Mouse (Mus musculus) G1E (cell line): ENCODE data around the gene 1700001K19Rik. TPM values are rescaled to one million over a fixed set of nuclear protein-coding genes. Genes with fewer than 3 reads are reported as not detected.
"Not testable (repeated sequence)": the region's sequence is repeated elsewhere in the genome, so short reads cannot be mapped to it uniquely, and the experiment has no call there.

Experiments used
- ATAC-seq: 2 replicates; pipeline ENCODE4 v1.8.0; 2016; ENCODE audit warnings: mild to moderate bottlenecking; ENCODE audit not compliant: insufficient number of reproducible peaks, poor library complexity, low FRiP score, severe bottlenecking; ENCODE audit errors: extremely low read depth
- DNase-seq: peaks from one replicate; pipeline ENCODE4 v3.0.0; 2012; ENCODE audit warnings: low spot score
- H3K27me3 ChIP-seq: 2 replicates; pipeline ENCODE4 v1.6.1; 2012; ENCODE audit warnings: mild to moderate bottlenecking, low read length, inconsistent platforms; ENCODE audit not compliant: insufficient read depth
- H3K36me3 ChIP-seq: replicated peaks from 2 replicates; pipeline ENCODE3; 2012; ENCODE audit warnings: mild to moderate bottlenecking, inconsistent platforms
- H3K4me1 ChIP-seq: 2 replicates; pipeline ENCODE4 v1.6.1; 2012; ENCODE audit warnings: low read depth, low read length, inconsistent platforms, mixed read lengths; ENCODE audit not compliant: insufficient read depth
- H3K4me3 ChIP-seq: 2 replicates; pipeline ENCODE4 v1.5.1; 2012; ENCODE audit warnings: low read depth, mild to moderate bottlenecking, inconsistent platforms, low read length, moderate library complexity, mixed read lengths
- H3K9me3 ChIP-seq: replicated peaks from 2 replicates; pipeline ENCODE4 v1.6.1; 2012; ENCODE audit warnings: inconsistent platforms
- CTCF ChIP-seq: IDR thresholded peaks from 2 replicates; pipeline ENCODE4 v1.5.1; 2012; ENCODE audit warnings: low read depth, low read length, inconsistent platforms, mixed read lengths
- GATA1 ChIP-seq: IDR thresholded peaks from 2 replicates; pipeline ENCODE4 v1.6.1; 2012; ENCODE audit warnings: borderline replicate concordance, low read length, inconsistent platforms, mixed read lengths
- GATA2 ChIP-seq: IDR thresholded peaks from 2 replicates; pipeline ENCODE4 v1.6.1; 2012; ENCODE audit warnings: low read depth, low read length, inconsistent platforms, borderline replicate concordance
- POLR2AphosphoS5 ChIP-seq: IDR thresholded peaks from 2 replicates; pipeline ENCODE4 v1.6.1; 2012; ENCODE audit warnings: low read depth, low read length, inconsistent platforms; ENCODE audit not compliant: insufficient replicate concordance
- TAL1 ChIP-seq: conservative IDR thresholded peaks from 2 replicates; pipeline ENCODE4 v1.6.1; 2012; ENCODE audit warnings: low read depth, low read length, inconsistent platforms, mixed read lengths
- polyA plus RNA-seq: library from polyadenylated mRNA; stranded (reverse); fragments of >175 nt; gene quantifications from 2 replicates; pipeline ENCODE4 v1.2.3, GENCODE M21; 2012
- total RNA-seq, 2 experiments: library from RNA; stranded (forward) in 1 of 2; stranded (reverse) in 1 of 2; fragments of 200-1000 nt in 1 of 2; fragments of >200 nt in 1 of 2; fragmentation: Nextera tagmentation in 1 of 2; gene quantifications; 2 replicates each; pipeline ENCODE4 v1.2.3; 2014 to 2017

Gene 1700001K19Rik
- total and polyA plus RNA-seq, 3 experiments = not detected

DNA sequence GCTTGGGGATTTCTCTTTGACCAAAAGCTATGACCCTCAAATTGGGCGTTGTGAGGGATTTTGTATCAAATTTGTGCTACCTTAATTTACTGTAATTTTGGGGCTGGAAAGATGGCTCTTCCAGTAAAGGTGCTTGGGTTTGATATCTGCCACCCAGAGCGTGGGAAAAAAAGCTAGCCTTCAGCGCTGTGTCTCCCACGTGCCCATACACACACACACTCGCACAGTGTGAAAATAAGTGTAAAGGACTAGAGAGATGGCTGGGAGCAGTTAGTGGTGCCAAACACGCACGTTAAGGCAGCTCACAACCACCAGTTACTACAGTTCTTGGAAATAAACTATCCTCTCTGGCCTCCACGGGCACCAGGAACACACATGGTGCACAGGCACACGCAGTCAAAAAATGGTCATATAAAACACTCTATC is 14.6 kb upstream of the 1700001K19Rik start:
- H3K36me3 ChIP-seq = peaks cover 31% of the 10 kb centered on the region
- no peaks in the 10 kb centered on the region for H3K9me3 ChIP-seq
- no peak for ATAC-seq
- peaks cover 65% of the 10 kb centered on the region for H3K4me1 ChIP-seq
- no peaks in the 10 kb centered on the region for H3K27me3 ChIP-seq
- peak overlapping the region; percentile 97 for H3K4me3 ChIP-seq
- no peak for DNase-seq
- TF ChIP-seq GATA2 = no peak
- TF ChIP-seq POLR2AphosphoS5 = 0 out of 2 replicates have a peak, but pooled peaks have one; percentile 31
- TF ChIP-seq CTCF = no peak

DNA sequence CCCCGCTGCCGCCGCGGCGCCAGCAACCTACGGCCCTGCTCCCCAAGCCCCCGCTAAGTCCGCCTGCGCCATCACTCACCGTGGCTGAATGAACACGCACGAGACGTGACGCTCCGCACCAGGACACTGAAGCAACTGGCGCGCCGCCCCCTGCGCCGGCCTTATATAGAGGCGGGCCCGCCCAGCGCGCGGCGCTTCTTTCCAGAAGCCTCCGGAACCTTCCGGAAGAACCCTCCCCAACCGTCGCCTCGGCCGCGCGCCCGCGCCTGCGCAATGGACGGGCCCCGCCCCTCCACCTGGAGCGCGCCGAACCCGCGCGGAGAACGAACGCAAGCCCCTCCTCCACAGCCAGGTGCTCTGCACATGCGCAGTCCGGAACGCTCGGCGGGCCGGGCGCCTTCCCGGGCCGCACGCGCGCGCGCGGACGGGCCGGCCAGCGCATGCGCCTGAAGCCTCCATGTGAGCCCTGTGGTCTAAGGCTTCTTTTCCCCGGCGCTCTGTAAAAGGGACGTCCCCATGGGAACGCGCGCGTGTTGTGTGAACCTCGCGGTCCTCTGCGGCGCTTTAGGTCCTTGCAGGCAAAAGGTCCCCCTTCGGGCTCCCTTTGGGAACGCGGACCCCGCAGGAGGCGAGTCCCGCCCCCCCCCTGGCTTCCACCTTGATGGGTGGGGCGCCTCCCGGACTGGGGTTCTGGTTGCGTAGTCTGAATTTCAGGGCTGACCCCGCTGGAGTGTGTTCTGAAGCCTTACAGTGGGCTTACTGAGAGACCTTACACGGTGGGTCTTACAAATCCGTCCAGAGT is 14.0 kb upstream of the 1700001K19Rik start:
- Histone ChIP-seq H3K4me1 (peaks cover 65% of the 10 kb centered on the region), H3K27me3 (no peaks in the 10 kb centered on the region), H3K9me3 (no peaks in the 10 kb centered on the region), H3K4me3 (peak overlapping the region; percentile 97), H3K36me3 (peaks cover 37% of the 10 kb centered on the region)
- DNase-seq (peak; percentile 95), ATAC-seq (peak; percentile 12)
- TF ChIP-seq GATA1 (no peak), CTCF (no peak), GATA2 (no peak), TAL1 (no peak), POLR2AphosphoS5 (peak; percentile 96)

DNA sequence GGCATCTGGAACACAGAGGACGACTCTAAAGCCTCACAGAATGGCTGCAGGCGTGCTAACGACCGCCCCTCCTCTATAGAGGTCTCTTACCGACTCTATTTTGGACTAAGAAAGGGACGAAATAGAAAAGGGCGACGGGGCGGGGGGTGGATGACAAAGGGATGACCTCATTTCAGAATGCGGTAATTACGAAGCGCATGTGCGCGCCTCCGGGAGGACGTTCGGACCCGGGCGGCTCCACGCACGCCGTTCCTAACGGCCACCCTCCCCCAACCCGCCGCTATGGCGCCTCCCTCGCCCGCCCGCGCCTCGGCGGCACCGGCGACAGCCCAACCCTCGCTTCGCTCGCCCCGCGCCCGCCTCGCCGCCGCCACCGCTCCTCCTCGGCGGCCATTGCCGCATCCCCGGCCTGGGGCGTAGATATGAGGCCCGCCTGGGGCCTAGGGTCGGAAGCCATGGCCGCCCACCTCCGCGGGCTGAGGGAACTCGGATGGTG is 13.3 kb upstream of the 1700001K19Rik start:
- DNase-seq (peak; percentile 31), ATAC-seq (no peak)
- peaks cover 39% of the 10 kb centered on the region for H3K36me3 ChIP-seq
- peak overlapping the region; percentile 97 for H3K4me3 ChIP-seq
- H3K9me3 ChIP-seq = no peaks in the 10 kb centered on the region
- H3K4me1 ChIP-seq = peaks cover 59% of the 10 kb centered on the region
- TF ChIP-seq CTCF = no peak
- TF ChIP-seq TAL1 = no peak
- no peak; the same call in 1 of the 2 replicates for TF ChIP-seq POLR2AphosphoS5
- no peak for TF ChIP-seq GATA2
- TF ChIP-seq GATA1 = no peak
- H3K27me3 ChIP-seq = no peaks in the 10 kb centered on the region

DNA sequence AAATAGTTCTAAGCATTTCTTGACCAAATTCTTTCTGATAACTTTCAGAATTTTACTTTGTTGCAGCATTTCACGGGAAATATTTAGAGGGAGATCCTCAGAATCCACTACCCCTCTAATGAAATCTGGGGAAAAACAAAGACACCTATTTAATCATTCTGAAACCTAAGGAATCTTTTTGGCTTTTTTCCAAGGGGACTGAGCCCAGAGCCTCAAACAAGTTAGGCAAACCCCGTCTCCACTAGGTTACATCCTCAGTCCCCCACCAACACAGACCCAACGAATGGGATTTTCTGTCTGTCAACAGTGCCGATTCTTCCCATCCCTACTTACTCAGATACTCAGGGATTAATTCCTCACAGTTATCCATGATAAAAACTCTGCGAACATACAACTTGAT is 11.0 kb upstream of the 1700001K19Rik start:
- peaks cover 62% of the 10 kb centered on the region for H3K36me3 ChIP-seq

DNA sequence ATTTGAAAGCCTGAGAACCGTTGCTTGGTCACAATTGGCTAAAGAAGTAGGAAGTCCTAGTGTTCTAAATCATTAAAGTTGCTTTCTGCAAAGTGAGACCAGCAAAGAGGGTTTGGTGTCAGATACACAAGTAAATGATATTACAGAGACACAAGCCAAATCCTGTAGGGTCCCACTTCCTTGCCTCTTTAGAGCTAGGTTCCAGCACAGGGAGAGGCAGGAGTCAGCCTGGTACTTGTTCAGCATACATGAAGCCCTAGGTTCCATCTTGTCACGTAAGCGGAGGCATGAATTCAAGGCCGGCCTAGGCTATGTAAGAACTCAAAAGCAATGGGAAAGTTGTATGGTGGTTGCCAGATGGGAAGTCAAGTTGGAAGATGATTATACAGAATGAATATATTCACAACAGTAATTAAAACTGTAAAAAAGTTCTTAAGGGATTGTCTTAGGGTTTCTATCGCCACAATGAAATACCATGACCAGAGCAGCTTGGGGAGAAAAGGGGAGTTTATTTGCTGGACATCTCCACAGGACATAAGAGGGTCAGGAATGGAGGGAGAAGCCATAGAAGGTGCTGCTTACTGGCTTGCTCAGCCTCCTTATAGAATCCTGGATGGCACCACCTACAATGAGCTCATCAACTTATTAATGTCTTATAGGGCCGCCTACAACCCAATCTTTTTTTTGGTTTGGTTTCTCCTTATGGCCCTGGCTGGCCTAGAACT is 7.7 kb upstream of the 1700001K19Rik start:
- Histone ChIP-seq H3K36me3 (peaks cover 86% of the 10 kb centered on the region), H3K4me1 (peaks cover 36% of the 10 kb centered on the region)

More for the DNA sequence above, 11.0 kb upstream of the 1700001K19Rik start:
- ATAC-seq, H3K27me3 ChIP-seq, DNase-seq, H3K9me3 ChIP-seq: not testable (repeated sequence)
- Histone ChIP-seq H3K4me3 (peak overlapping the region; percentile 60), H3K4me1 (peaks cover 48% of the 10 kb centered on the region)

DNA sequence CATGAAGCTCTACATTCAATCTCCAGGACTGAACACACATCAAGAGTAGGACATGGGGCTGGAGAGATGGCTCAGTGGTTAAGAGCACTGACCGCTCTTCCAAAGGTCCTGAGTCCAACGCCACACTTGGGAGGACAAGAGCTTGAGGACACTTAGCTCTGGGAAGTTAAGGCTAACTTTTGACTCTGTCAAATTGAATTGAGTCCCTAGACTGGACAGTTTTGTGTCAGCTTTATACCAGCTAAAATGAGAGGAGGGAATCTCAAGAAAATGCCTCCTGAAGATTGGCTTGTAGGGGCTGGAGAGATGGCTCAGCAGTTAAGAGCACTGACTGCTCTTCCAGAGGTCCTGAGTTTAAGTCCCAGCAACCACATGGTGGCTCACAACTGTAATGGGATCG is 6.5 kb upstream of the 1700001K19Rik start:
- not testable (repeated sequence) for ATAC-seq, H3K4me3 ChIP-seq, H3K9me3 ChIP-seq, DNase-seq, H3K27me3 ChIP-seq
- TF ChIP-seq POLR2AphosphoS5 = peak; percentile 87; the same call in 1 of the 2 replicates
- peaks cover 86% of the 10 kb centered on the region for H3K36me3 ChIP-seq
- peaks cover 33% of the 10 kb centered on the region for H3K4me1 ChIP-seq

More for the DNA sequence above, 7.7 kb upstream of the 1700001K19Rik start:
- ATAC-seq (no peak), DNase-seq (no peak)
- Histone ChIP-seq H3K9me3 (no peaks in the 10 kb centered on the region), H3K4me3 (no peak overlapping the region), H3K27me3 (no peaks in the 10 kb centered on the region)
- TF ChIP-seq TAL1 = no peak
- TF ChIP-seq POLR2AphosphoS5 = no peak; the same call in 1 of the 2 replicates
- no peak for TF ChIP-seq CTCF
- TF ChIP-seq GATA2 = no peak
- TF ChIP-seq GATA1 = no peak
